Mouse (Mus musculus) embryo, embryonic 11.5 days (tissue): ENCODE results near the gene Cnih2.

Experiments used
- DNase-seq: peaks from one replicate; pipeline ENCODE4 v3.0.0-alpha.2; 2012; ENCODE audit warnings: low read depth, low spot score

Cnih2 gene

DNA sequence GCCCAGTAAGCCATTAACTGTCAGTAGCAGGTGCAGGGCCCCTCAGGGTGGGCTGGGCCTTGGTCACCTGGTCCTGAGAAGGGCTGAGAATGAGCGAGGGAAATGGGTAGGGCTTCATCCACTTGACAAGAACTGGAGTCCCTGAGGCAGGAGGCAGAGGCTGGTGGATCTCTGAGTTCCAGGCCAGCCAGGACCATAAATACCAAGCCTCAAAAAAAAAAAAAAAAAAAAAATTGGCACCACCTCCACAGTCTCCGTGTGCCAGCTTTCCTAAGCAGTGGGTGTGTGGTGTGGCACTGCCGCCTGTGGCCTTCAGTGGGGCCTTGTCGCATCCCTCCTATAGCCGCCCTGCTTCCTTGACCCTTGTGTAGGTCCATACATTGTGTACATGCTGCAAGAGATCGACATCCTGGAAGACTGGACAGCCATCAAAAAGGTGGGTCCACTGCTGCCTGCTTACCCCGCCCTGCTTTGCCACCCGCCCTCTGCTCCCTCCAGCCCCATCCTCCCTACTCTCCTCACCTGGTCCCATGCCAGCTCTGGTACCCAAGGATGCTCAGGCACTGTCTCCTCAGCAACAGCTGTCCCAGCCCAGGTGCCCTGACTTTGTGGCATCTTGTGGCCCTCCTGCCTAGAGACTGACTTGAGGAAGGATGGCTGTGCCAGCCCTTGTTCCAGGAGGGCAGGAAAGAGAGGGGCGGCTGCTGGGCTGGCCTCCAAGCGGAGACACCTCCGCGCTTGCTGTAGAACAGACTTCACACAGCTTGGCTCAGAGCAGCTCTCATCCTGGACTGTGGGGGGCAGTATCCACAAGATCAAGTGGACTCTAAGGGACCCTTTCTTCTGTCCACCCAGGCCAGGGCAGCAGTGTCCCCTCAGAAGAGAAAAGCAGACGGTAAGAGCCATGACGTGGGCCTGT, 49.9 kb downstream of the Cnih2 start:
- DNase-seq: no peak

DNA sequence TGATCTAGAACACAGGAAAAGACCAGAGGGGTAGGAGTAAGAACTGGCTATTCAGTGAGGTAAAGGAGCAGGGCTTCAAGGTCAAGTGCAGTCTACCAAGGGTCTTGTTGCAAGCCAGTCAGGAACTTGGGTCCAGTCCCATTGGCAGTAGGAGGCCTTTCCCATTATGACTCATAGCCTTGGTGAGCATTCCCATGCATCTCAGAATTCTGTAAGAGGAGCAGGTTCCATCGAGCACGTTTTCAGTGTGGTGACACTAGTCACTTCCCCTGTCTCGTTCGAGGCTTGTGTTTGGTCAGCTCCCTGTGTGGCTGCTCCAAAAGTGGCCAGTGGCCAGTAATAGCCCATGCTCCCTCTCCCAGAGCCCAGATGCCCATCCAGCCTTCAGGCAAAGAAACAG, 52.8 kb downstream of the Cnih2 start:
- DNase-seq: no peak
